Mouse (Mus musculus): ENCODE measurements around the gene Myod1. TPM values are rescaled to one million over a fixed set of nuclear protein-coding genes. Genes with fewer than 3 reads are reported as not detected.

Gene Myod1
- polyA plus RNA-seq, 1 experiment: 0.09 TPM

DNA sequence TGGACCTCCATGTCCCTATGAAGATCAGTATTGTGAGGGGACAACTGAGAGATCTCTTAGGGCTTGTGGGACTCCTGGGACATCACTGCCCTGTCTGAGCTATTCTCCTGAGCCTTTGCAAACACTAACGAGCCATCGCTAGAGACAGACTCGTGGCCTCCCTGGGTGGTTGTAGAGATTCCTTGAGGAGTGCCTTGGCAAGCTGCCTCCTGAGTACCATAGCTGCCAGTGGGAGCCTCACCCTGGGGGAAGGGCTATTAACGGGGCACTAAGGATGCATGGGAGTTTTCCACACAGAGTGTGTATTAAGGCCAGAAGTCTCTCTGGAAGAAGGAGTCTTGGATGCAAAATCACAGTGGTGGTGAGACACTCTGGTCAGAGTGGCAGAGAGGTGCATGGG is 48.7 kb downstream of the Myod1 start:
- no peak overlapping the region for H3K4me3 ChIP-seq (ENCODE audit: control insufficient read depth, low read depth, low read length)
- H3K4me1 ChIP-seq (ENCODE audit: control insufficient read depth, insufficient read depth, low read length): no peaks in the 10 kb centered on the region; the same call in 1 of the 2 replicates
- H3K27me3 ChIP-seq (ENCODE audit: control insufficient read depth, insufficient read depth, low read length): no peaks in the 10 kb centered on the region
- TF ChIP-seq POLR2A (IDR thresholded peaks at IDR 0.05; ENCODE audit: control insufficient read depth, low read depth, low read length) (no peak), CTCF (IDR thresholded peaks at IDR 0.05; ENCODE audit: control insufficient read depth, insufficient read depth, insufficient replicate concordance, low read depth, low read length) (no peak)
- H3K36me3 ChIP-seq (ENCODE audit: control insufficient read depth, insufficient read depth, low read length): no peaks in the 10 kb centered on the region
- H3K27ac ChIP-seq (ENCODE audit: control insufficient read depth, insufficient read depth, low read depth, low read length): no peak overlapping the region

Other genes starting within 250 kb of the Myod1 start
- gene Abcc8, start 196.4 kb upstream of the Myod1 start, polyA plus RNA-seq (2012; rRNA removed): 1.3 and 1.4 TPM in 2 replicates
- 2.8 and 3.0 TPM in 2 replicates for gene Ush1c, start 138.0 kb upstream of the Myod1 start, polyA plus RNA-seq (2012; rRNA removed)
- gene Otog, start 135.5 kb upstream of the Myod1 start, polyA plus RNA-seq (2012; rRNA removed): 0.71 and 0.77 TPM in 2 replicates
- gene Kcnc1, start 20.0 kb downstream of the Myod1 start, polyA plus RNA-seq (2012; rRNA removed): 14.6 and 19.1 TPM in 2 replicates